Mouse (Mus musculus) testis, adult 2 months (tissue): ENCODE results near the gene Mrpl50.

Experiments used
- CTCF ChIP-seq: fragments of 200-500 bp; IDR thresholded peaks from 2 replicates; pipeline ENCODE4 v1.5.1; 2012; ENCODE audit warnings: low read depth, mild to moderate bottlenecking, inconsistent platforms, low read length, moderate library complexity; ENCODE audit not compliant: control insufficient read depth, insufficient read depth, insufficient replicate concordance
- POLR2A ChIP-seq: fragments of 200-500 bp; IDR thresholded peaks from 2 replicates; pipeline ENCODE4 v1.6.1; 2012; ENCODE audit warnings: low read depth, mild to moderate bottlenecking, inconsistent platforms, low read length, moderate library complexity; ENCODE audit not compliant: control insufficient read depth

- no peak for TF ChIP-seq CTCF
- TF ChIP-seq POLR2A = no peak
Observed at GRCm38 (mm10) chr4:49519476-49519875, 1.4 kb downstream of the Mrpl50 start.
